Mouse (Mus musculus): ENCODE results near the gene Arid5a. TPM values are rescaled to one million over a fixed set of nuclear protein-coding genes. Genes with fewer than 3 reads are reported as not detected.

The Arid5a gene
- polyA plus RNA-seq, 1 experiment from 2014 or later, result 14.9 TPM

DNA sequence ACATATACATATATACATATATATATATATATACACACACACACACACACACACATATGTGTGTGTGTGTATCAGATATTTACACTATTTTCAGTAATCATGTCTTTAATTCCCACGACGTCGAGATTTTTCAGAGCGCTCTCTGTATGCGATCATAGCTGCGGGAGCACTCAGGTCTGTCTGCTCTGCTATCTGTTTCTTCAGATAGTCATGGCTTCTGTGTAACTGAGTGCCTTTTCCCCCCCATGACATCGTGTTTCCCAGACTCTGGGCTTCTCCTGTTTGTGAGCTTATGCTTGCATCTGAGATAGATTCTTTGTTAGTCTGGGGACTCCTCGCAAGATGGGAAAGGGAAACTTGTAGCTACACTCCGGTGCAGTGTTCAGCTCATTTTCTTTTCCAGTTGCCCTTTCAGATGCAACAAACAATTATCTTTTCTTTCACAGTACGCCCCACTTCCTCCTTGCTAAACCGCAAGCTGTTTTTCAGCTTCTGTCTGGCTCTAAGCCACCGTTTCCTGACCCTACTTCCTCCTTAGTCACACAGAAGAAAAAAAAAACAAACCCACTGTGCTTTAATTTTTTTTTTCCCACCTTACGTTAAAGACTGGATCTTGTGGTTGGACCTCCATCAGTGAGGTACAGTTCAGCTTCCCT lies 43.6 kb upstream of the Arid5a start:
- Histone ChIP-seq H3K4me1 (ENCODE audit: insufficient read depth, low read depth, low read length) (no peaks in the 10 kb centered on the region; the same call in 1 of the 2 replicates), H3K4me3 (ENCODE audit: low read depth, low read length) (no peak overlapping the region), H3K9me3 (ENCODE audit: low read length) (no peaks in the 10 kb centered on the region), H3K4me2 (replicated peaks; ENCODE audit: low read depth, low read length) (no peak overlapping the region), H3K27me3 (replicated peaks; ENCODE audit: insufficient read depth, low read length) (no peaks in the 10 kb centered on the region), H3K27ac (ENCODE audit: low read length) (peak overlapping the region; percentile 40; the same call in 1 of the 2 replicates), H3K36me3 (ENCODE audit: insufficient read depth, low read length) (no peaks in the 10 kb centered on the region), H3K9ac (replicated peaks; ENCODE audit: low read depth) (no peak overlapping the region)
- ATAC-seq, result peak; percentile 37
- DNase-seq (ENCODE audit: low spot score), result peak; percentile 88
- WGBS, result 37% methylated on average over 13 of the region's 13 CpGs
- TF ChIP-seq EP300 (IDR thresholded peaks at IDR 0.05) (peak; percentile 77), CTCF (IDR thresholded peaks at IDR 0.05) (no peak)

DNA sequence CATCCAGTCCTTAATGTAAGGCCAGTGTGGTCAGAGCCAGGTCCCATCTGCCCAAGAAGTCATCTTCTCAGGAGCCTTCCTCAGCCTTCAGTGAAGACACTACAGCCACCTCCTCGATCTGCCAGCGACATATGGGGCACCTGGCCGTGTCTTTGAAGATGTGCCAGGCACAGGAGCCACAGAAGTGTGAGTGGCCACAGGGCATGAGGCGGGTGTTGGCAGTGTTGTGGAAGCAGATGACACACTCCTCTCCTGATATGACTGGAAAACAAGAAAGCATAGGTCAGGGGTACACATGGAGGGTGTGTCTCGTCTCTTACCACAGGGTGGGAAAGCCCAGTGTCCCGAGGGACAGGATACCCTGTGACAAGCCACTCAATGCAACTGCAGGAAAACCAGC lies 41.2 kb upstream of the Arid5a start:
- no peaks in the 10 kb centered on the region for H3K9me3 ChIP-seq (ENCODE audit: low read length)
- no peak overlapping the region for H3K4me3 ChIP-seq (ENCODE audit: low read depth, low read length)
- DNase-seq (ENCODE audit: low spot score), result no peak
- WGBS, result 77% methylated on average over 6 of the region's 6 CpGs
- TF ChIP-seq CTCF (IDR thresholded peaks at IDR 0.05) (no peak), EP300 (IDR thresholded peaks at IDR 0.05) (no peak)
- no peaks in the 10 kb centered on the region for H3K36me3 ChIP-seq (ENCODE audit: insufficient read depth, low read length)
- no peak overlapping the region for H3K27ac ChIP-seq (ENCODE audit: low read length)
- ATAC-seq, result no peak
- no peak overlapping the region for H3K4me2 ChIP-seq (replicated peaks; ENCODE audit: low read depth, low read length)
- H3K4me1 ChIP-seq (ENCODE audit: insufficient read depth, low read depth, low read length), result peaks cover 4% of the 10 kb centered on the region; the same call in 1 of the 2 replicates
- H3K27me3 ChIP-seq (replicated peaks; ENCODE audit: insufficient read depth, low read length), result no peaks in the 10 kb centered on the region
- H3K9ac ChIP-seq (replicated peaks; ENCODE audit: low read depth), result no peak overlapping the region

DNA sequence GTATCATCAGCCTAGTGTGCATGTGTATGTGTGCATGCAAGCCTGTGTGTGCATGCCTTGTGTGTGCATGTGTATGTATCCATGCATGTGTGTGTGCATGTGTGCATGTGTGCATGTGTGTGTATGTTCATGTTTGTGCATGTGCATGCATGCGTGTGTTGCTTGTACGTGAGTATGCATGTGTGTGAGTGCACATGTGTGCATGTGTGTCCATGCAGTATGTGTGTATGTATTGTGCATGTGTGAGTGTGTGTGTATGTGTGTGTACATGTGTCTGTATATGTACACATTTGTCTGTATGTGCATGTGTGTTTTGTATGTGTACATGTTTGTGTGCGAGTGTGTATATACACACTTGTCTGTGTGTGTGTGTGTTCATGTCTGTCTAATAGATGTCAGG lies 39.9 kb upstream of the Arid5a start:
- Histone ChIP-seq H3K4me1 (ENCODE audit: insufficient read depth, low read depth, low read length) (peaks cover 4% of the 10 kb centered on the region; the same call in 1 of the 2 replicates), H3K27me3 (replicated peaks; ENCODE audit: insufficient read depth, low read length) (no peaks in the 10 kb centered on the region), H3K9me3 (ENCODE audit: low read length) (no peaks in the 10 kb centered on the region), H3K4me3 (ENCODE audit: low read depth, low read length) (no peak overlapping the region), H3K27ac (ENCODE audit: low read length) (no peak overlapping the region), H3K4me2 (replicated peaks; ENCODE audit: low read depth, low read length) (no peak overlapping the region), H3K36me3 (ENCODE audit: insufficient read depth, low read length) (no peaks in the 10 kb centered on the region), H3K9ac (replicated peaks; ENCODE audit: low read depth) (no peak overlapping the region)
- TF ChIP-seq EP300 (IDR thresholded peaks at IDR 0.05) (no peak), CTCF (IDR thresholded peaks at IDR 0.05) (no peak)
- WGBS, result 97% methylated on average over 3 of the region's 3 CpGs
- DNase-seq (ENCODE audit: low spot score), result no peak
- ATAC-seq, result no peak

DNA sequence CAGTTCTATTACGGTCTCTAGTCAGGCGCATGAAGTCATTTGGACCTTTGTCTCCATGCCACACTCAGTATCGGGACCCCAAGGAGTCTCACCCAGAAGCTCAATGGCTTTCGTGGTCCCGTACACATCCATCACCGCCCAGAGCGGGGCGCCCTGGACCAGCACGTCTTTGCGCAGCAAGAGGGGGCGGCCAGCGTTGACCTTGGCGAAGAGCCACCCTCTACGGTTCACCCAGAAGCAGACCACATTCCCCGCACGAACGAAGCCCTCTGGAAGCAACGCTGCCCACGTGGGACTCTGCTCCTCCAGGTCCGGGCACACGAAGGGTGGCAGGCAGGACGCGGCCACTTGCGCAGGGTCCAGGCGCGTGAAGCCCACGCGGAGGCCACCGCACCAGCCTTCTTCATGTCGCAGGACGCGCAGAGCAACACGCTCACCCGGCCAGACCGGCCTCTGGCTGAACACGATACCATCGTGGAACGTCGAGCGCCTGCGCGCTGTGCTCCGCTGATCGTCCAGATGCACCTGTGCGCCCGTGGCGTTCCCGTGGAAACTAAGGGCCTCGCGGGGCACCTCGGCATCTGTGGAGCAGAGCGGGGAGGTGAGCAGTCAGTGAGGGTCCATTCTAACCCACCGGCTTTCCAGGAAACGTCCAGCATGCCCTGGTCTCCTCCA lies 38.3 kb upstream of the Arid5a start:
- no peaks in the 10 kb centered on the region for H3K9me3 ChIP-seq (ENCODE audit: low read length)
- H3K4me3 ChIP-seq (ENCODE audit: low read depth, low read length), result no peak overlapping the region
- H3K27ac ChIP-seq (ENCODE audit: low read length), result no peak overlapping the region
- H3K36me3 ChIP-seq (ENCODE audit: insufficient read depth, low read length), result no peaks in the 10 kb centered on the region
- H3K27me3 ChIP-seq (replicated peaks; ENCODE audit: insufficient read depth, low read length), result no peaks in the 10 kb centered on the region
- H3K4me1 ChIP-seq (ENCODE audit: insufficient read depth, low read depth, low read length), result peaks cover 8% of the 10 kb centered on the region; the same call in 1 of the 2 replicates
- peak overlapping the region; percentile 33 for H3K4me2 ChIP-seq (replicated peaks; ENCODE audit: low read depth, low read length)
- DNase-seq (ENCODE audit: low spot score) (no peak), ATAC-seq (no peak)
- TF ChIP-seq CTCF (IDR thresholded peaks at IDR 0.05) (no peak), EP300 (IDR thresholded peaks at IDR 0.05) (no peak)
- no peak overlapping the region for H3K9ac ChIP-seq (replicated peaks; ENCODE audit: low read depth)
- 45% methylated on average over 53 of the region's 54 CpGs for WGBS

DNA sequence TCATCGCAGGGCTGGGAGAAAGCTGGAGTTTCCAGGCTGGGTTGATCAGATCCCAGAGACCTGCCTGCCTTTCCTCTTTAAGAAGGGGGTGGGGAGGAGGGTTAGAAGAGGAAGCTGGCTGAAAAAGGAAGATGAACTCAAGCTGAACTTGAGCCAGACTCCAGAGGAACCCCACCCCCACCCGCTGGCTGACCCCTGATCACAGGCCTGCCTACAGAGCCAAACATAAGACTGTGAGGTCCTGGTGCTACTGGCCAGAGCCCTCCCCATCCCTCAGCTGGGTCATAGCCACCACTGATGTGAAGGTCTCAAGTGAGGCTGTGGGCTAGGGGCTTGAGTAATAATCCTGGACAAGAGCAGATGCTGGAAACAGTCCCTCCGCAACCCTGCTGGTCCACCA lies 36.9 kb upstream of the Arid5a start:
- WGBS, result 39% methylated on average over 3 of the region's 3 CpGs
- H3K27me3 ChIP-seq (replicated peaks; ENCODE audit: insufficient read depth, low read length), result no peaks in the 10 kb centered on the region
- no peak for TF ChIP-seq CTCF (IDR thresholded peaks at IDR 0.05)
- no peak for TF ChIP-seq EP300 (IDR thresholded peaks at IDR 0.05)
- H3K4me2 ChIP-seq (replicated peaks; ENCODE audit: low read depth, low read length), result peak overlapping the region; percentile 42; the same call in 1 of the 2 replicates
- H3K4me3 ChIP-seq (ENCODE audit: low read depth, low read length), result no peak overlapping the region
- H3K9ac ChIP-seq (replicated peaks; ENCODE audit: low read depth), result no peak overlapping the region
- H3K4me1 ChIP-seq (ENCODE audit: insufficient read depth, low read depth, low read length), result peaks cover 8% of the 10 kb centered on the region; the same call in 1 of the 2 replicates
- peak overlapping the region; percentile 38; the same call in 1 of the 2 replicates for H3K27ac ChIP-seq (ENCODE audit: low read length)
- DNase-seq (ENCODE audit: low spot score) (peak; percentile 76), ATAC-seq (peak; percentile 52)
- no peaks in the 10 kb centered on the region for H3K36me3 ChIP-seq (ENCODE audit: insufficient read depth, low read length)
- no peaks in the 10 kb centered on the region for H3K9me3 ChIP-seq (ENCODE audit: low read length)

- Histone ChIP-seq H3K4me2 (replicated peaks; ENCODE audit: low read depth, low read length) (peak overlapping the region; percentile 42), H3K27me3 (replicated peaks; ENCODE audit: insufficient read depth, low read length) (no peaks in the 10 kb centered on the region), H3K9me3 (ENCODE audit: low read length) (no peaks in the 10 kb centered on the region), H3K27ac (ENCODE audit: low read length) (peak overlapping the region; percentile 38), H3K4me1 (ENCODE audit: insufficient read depth, low read depth, low read length) (peaks cover 8% of the 10 kb centered on the region; the same call in 1 of the 2 replicates), H3K9ac (replicated peaks; ENCODE audit: low read depth) (no peak overlapping the region), H3K36me3 (ENCODE audit: insufficient read depth, low read length) (no peaks in the 10 kb centered on the region), H3K4me3 (ENCODE audit: low read depth, low read length) (no peak overlapping the region)
- ATAC-seq (no peak), DNase-seq (ENCODE audit: low spot score) (no peak)
- 62% methylated on average over 8 of the region's 8 CpGs for WGBS
- TF ChIP-seq EP300 (IDR thresholded peaks at IDR 0.05) (no peak), CTCF (IDR thresholded peaks at IDR 0.05) (no peak)
Observed at GRCm38 (mm10) chr1:36271516-36272230, 35.9 kb upstream of the Arid5a start.
